Mouse (Mus musculus) layer of hippocampus, postnatal 14 days (tissue): ENCODE data around the gene Rag2. TPM values are rescaled to one million over a fixed set of nuclear protein-coding genes. Genes with fewer than 3 reads are reported as not detected.

Experiments
- total RNA-seq, 2 experiments: library from RNA; stranded (reverse); gene quantifications; 2 replicates each; pipeline ENCODE4 v1.2.3; 2021

The Rag2 gene
- total RNA-seq, 2 experiments from 2014 or later: not detected

Other genes with a start within 250 kb of the Rag2 start
- under 1 TPM; 0.21 to 0.25 TPM for gene Rag1, start 24.8 kb downstream of the Rag2 start, total RNA-seq
- gene B230118H07Rik, start 24.8 kb downstream of the Rag2 start, total RNA-seq: 10 to 100 TPM; 28.5 to 32.6 TPM
- gene Traf6, start 53.7 kb downstream of the Rag2 start, total RNA-seq: 10 to 100 TPM; 12.5 to 12.8 TPM